Mouse (Mus musculus) kidney, adult 2 months (tissue): Measurements from ENCODE around the gene Tspan31. TPM values are rescaled to one million over a fixed set of nuclear protein-coding genes. Genes with fewer than 3 reads are reported as not detected.

ENCODE experiments used
- DNase-seq: peaks from one replicate; pipeline ENCODE4 v3.0.0; 2021
- H3K27ac ChIP-seq: fragments of 200-500 bp; 2 replicates; pipeline ENCODE4 v1.5.1; 2012; ENCODE audit warnings: low read depth, low read length, control low read depth, inconsistent platforms; ENCODE audit not compliant: insufficient read depth
- H3K27me3 ChIP-seq: fragments of 200-500 bp; replicated peaks from 2 replicates; pipeline ENCODE4 v1.6.1; 2012; ENCODE audit warnings: mild to moderate bottlenecking, moderate library complexity, low read length, inconsistent platforms; ENCODE audit not compliant: control insufficient read depth, insufficient read depth
- H3K36me3 ChIP-seq: fragments of 200-500 bp; 2 replicates; pipeline ENCODE4 v1.6.1; 2012; ENCODE audit warnings: mild to moderate bottlenecking, moderate library complexity, low read length, inconsistent platforms; ENCODE audit not compliant: control insufficient read depth, insufficient read depth
- H3K4me1 ChIP-seq: fragments of 200-500 bp; 2 replicates; pipeline ENCODE4 v1.6.1; 2011; ENCODE audit warnings: low read length; ENCODE audit not compliant: control insufficient read depth, insufficient read depth
- H3K4me3 ChIP-seq: fragments of 200-500 bp; 2 replicates; pipeline ENCODE4 v1.5.1; 2011; ENCODE audit warnings: mild to moderate bottlenecking, low read depth, low read length, control low read depth; ENCODE audit not compliant: insufficient read depth
- CTCF ChIP-seq: fragments of 200-500 bp; conservative IDR thresholded peaks from 2 replicates; pipeline ENCODE4 v1.5.1; 2011; ENCODE audit warnings: low read depth, mild to moderate bottlenecking, control low read depth, low read length, moderate library complexity, mixed read lengths; ENCODE audit not compliant: insufficient read depth, insufficient read length
- POLR2A ChIP-seq: fragments of 200-500 bp; IDR thresholded peaks from one replicate; pipeline ENCODE4 v1.6.1; 2011; ENCODE audit warnings: low read depth, low read length, control low read depth
- WGBS: fragments of 180-500 bp; shearing (Covaris S2); methylation state at CpG from one replicate; pipeline ENCODE4 v1.1.7; 2018; 5-methylcytosine and 5-hydroxymethylcytosine counted together
- polyA plus RNA-seq: library from polyadenylated mRNA; depleted of rRNA; stranded (reverse); fragments of >200 nt; gene quantifications from 2 replicates; pipeline ENCODE4 v1.2.3, GENCODE M21; 2012

The Tspan31 gene
- polyA plus RNA-seq, 1 experiment = 117 TPM

GRCm38 (mm10) chr10:127059174-127059967, 10.7 kb downstream of the Tspan31 start:
- H3K27me3 ChIP-seq = no peaks in the 10 kb centered on the region
- TF ChIP-seq POLR2A (no peak), CTCF (no peak)
- peaks cover 2% of the 10 kb centered on the region for H3K36me3 ChIP-seq
- no peak for DNase-seq
- peaks cover 2% of the 10 kb centered on the region for H3K4me1 ChIP-seq
- whole genome bisulfite sequencing = 1% methylated on average over 71 of the region's 92 CpGs
- peak overlapping the region; percentile 57 for H3K4me3 ChIP-seq
- no peak overlapping the region for H3K27ac ChIP-seq

- H3K36me3 ChIP-seq = peaks cover 2% of the 10 kb centered on the region
- TF ChIP-seq CTCF (no peak), POLR2A (no peak)
- no peak overlapping the region for H3K27ac ChIP-seq
- H3K4me1 ChIP-seq = no peaks in the 10 kb centered on the region; the same call in 1 of the 2 replicates
- H3K4me3 ChIP-seq = peak overlapping the region; percentile 23
- H3K27me3 ChIP-seq = no peaks in the 10 kb centered on the region
- WGBS = 4% methylated on average over 8 of the region's 8 CpGs
- DNase-seq = no peak
Observed at GRCm38 (mm10) chr10:127058708-127059107, 11.4 kb downstream of the Tspan31 start.

GRCm38 (mm10) chr10:127058161-127058560, 11.9 kb downstream of the Tspan31 start:
- Histone ChIP-seq H3K36me3 (peaks cover 2% of the 10 kb centered on the region), H3K4me3 (no peak overlapping the region), H3K27ac (no peak overlapping the region), H3K27me3 (no peaks in the 10 kb centered on the region), H3K4me1 (no peaks in the 10 kb centered on the region; the same call in 1 of the 2 replicates)
- peak; percentile 82 for DNase-seq
- TF ChIP-seq CTCF = peak; percentile 89
- TF ChIP-seq POLR2A = no peak
- 3% methylated on average over 9 of the region's 9 CpGs for WGBS

GRCm38 (mm10) chr10:127056490-127056889, 13.6 kb downstream of the Tspan31 start:
- no peaks in the 10 kb centered on the region; the same call in 1 of the 2 replicates for H3K4me1 ChIP-seq
- H3K27me3 ChIP-seq = no peaks in the 10 kb centered on the region
- 85% methylated on average over 20 of the region's 20 CpGs for WGBS
- H3K4me3 ChIP-seq = no peak overlapping the region
- no peak overlapping the region for H3K27ac ChIP-seq
- H3K36me3 ChIP-seq = peaks cover 2% of the 10 kb centered on the region
- no peak for DNase-seq
- TF ChIP-seq CTCF = no peak
- TF ChIP-seq POLR2A = no peak

- Histone ChIP-seq H3K4me1 (no peaks in the 10 kb centered on the region; the same call in 1 of the 2 replicates), H3K27me3 (no peaks in the 10 kb centered on the region), H3K36me3 (peaks cover 2% of the 10 kb centered on the region), H3K27ac (no peak overlapping the region), H3K4me3 (no peak overlapping the region)
- no peak for DNase-seq
- TF ChIP-seq CTCF (no peak), POLR2A (no peak)
- 82% methylated on average over 8 of the region's 8 CpGs for WGBS
Observed at GRCm38 (mm10) chr10:127055406-127055805, 14.7 kb downstream of the Tspan31 start.

- no peak for DNase-seq
Observed at GRCm38 (mm10) chr10:127054646-127055045, 15.4 kb downstream of the Tspan31 start.

GRCm38 (mm10) chr10:127050119-127050474, 20.0 kb downstream of the Tspan31 start:
- DNase-seq = no peak
- H3K36me3 ChIP-seq = no peaks in the 10 kb centered on the region
- H3K4me3 ChIP-seq = no peak overlapping the region
- peaks cover 8% of the 10 kb centered on the region; the same call in 1 of the 2 replicates for H3K4me1 ChIP-seq
- WGBS = 15% methylated on average over 10 of the region's 10 CpGs
- no peaks in the 10 kb centered on the region for H3K27me3 ChIP-seq
- TF ChIP-seq POLR2A (no peak), CTCF (no peak)
- H3K27ac ChIP-seq = no peak overlapping the region

More at GRCm38 (mm10) chr10:127054646-127055045, 15.4 kb downstream of the Tspan31 start:
- Histone ChIP-seq H3K36me3 (peaks cover 2% of the 10 kb centered on the region), H3K27me3 (no peaks in the 10 kb centered on the region), H3K4me1 (peaks cover under 1% of the 10 kb centered on the region; the same call in 1 of the 2 replicates), H3K4me3 (no peak overlapping the region), H3K27ac (no peak overlapping the region)
- no peak for TF ChIP-seq POLR2A
- no peak for TF ChIP-seq CTCF
- WGBS = 83% methylated on average over 4 of the region's 4 CpGs
